Mouse (Mus musculus): ENCODE results near the gene Pced1b. TPM values are rescaled to one million over a fixed set of nuclear protein-coding genes. Genes with fewer than 3 reads are reported as not detected.

Pced1b gene
- polyA plus RNA-seq, 1 experiment from 2014 or later, result 3.2 TPM

GRCm38 (mm10) chr15:97278340-97278948, 31.5 kb downstream of the Pced1b start:
- Histone ChIP-seq H3K4me3 (no peak overlapping the region), H3K4me2 (replicated peaks) (no peak overlapping the region), H3K9ac (replicated peaks) (no peak overlapping the region), H3K9me3 (no peaks in the 10 kb centered on the region), H3K4me1 (peaks cover 13% of the 10 kb centered on the region; the same call in 1 of the 2 replicates), H3K27me3 (no peaks in the 10 kb centered on the region), H3K36me3 (no peaks in the 10 kb centered on the region), H3K27ac (replicated peaks) (no peak overlapping the region)
- WGBS, result 89% methylated on average over 9 of the region's 9 CpGs
- ATAC-seq (ENCODE audit: low FRiP score, low read depth), result no peak

- no peak overlapping the region for H3K27ac ChIP-seq (replicated peaks)
- H3K4me2 ChIP-seq (replicated peaks), result no peak overlapping the region
- H3K4me1 ChIP-seq, result peaks cover 13% of the 10 kb centered on the region; the same call in 1 of the 2 replicates
- no peak for ATAC-seq (ENCODE audit: low FRiP score, low read depth)
- H3K27me3 ChIP-seq, result no peaks in the 10 kb centered on the region
- H3K9ac ChIP-seq (replicated peaks), result no peak overlapping the region
- H3K9me3 ChIP-seq, result no peaks in the 10 kb centered on the region
- WGBS, result 80% methylated on average over 8 of the region's 8 CpGs
- H3K36me3 ChIP-seq, result no peaks in the 10 kb centered on the region
- H3K4me3 ChIP-seq, result no peak overlapping the region
These were observed 33.2 kb downstream of the Pced1b start for GRCm38 (mm10) chr15:97280131-97280530.

GRCm38 (mm10) chr15:97280776-97281175, 33.9 kb downstream of the Pced1b start:
- H3K27ac ChIP-seq (replicated peaks), result no peak overlapping the region

DNA sequence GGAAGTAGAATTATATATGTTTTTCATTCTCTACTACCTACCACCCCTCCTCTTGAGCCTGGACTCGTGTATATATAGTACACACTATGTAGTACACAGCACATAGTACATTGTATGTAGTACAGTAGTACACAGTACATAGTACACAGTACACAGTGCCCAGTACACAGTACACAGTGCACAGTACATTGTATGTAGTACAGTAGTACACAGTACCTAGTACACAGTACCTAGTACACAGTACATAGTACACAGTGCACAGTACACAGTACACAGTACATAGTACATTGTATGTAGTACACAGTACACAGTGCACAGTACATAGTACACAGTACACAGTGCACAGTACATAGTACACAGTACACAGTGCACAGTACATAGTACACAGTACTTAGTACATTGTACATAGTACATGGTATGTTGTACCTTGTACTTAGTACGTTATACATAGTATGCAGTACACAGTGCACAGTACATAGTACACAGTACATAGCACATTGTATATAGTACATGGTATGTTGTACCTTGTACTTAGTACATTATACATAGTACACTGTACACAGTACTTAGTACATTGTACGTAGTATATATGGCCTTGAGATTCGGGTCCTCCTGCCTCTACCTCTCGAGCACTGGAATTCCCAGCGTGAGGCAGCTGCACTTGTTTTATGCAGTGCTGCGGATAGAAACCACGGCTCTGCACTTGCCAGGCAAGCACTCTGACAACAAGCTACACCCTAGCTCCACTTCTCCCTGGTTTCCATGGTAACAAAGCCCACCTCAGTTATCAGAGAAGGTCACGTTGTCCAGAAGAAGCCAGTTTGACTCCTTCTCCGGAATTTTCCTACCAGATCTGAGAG, 35.0 kb downstream of the Pced1b start:
- 46% methylated on average over 10 of the region's 10 CpGs for WGBS
- H3K9ac ChIP-seq (replicated peaks), result no peak overlapping the region
- no peak overlapping the region for H3K4me3 ChIP-seq
- peak overlapping the region; percentile 21; the same call in 1 of the 2 replicates for H3K4me2 ChIP-seq (replicated peaks)
- no peaks in the 10 kb centered on the region for H3K36me3 ChIP-seq
- peaks cover 4% of the 10 kb centered on the region; the same call in 1 of the 2 replicates for H3K4me1 ChIP-seq
- no peaks in the 10 kb centered on the region for H3K9me3 ChIP-seq
- 0 out of 2 replicates have a peak, but pooled peaks have one; percentile 19 for ATAC-seq (ENCODE audit: low FRiP score, low read depth)
- no peaks in the 10 kb centered on the region for H3K27me3 ChIP-seq
- H3K27ac ChIP-seq (replicated peaks), result peak overlapping the region; percentile 52; the same call in 1 of the 2 replicates

More at GRCm38 (mm10) chr15:97280776-97281175, 33.9 kb downstream of the Pced1b start:
- H3K9ac ChIP-seq (replicated peaks), result no peak overlapping the region
- no peaks in the 10 kb centered on the region for H3K36me3 ChIP-seq
- peaks cover 13% of the 10 kb centered on the region; the same call in 1 of the 2 replicates for H3K4me1 ChIP-seq
- no peak overlapping the region for H3K4me2 ChIP-seq (replicated peaks)
- no peaks in the 10 kb centered on the region for H3K27me3 ChIP-seq
- WGBS, result 79% methylated on average over 9 of the region's 9 CpGs
- no peak overlapping the region for H3K4me3 ChIP-seq
- no peaks in the 10 kb centered on the region for H3K9me3 ChIP-seq
- ATAC-seq (ENCODE audit: low FRiP score, low read depth), result no peak

- no peak overlapping the region for H3K9ac ChIP-seq (replicated peaks)
- no peaks in the 10 kb centered on the region for H3K27me3 ChIP-seq
- WGBS, result 42% methylated on average over 6 of the region's 6 CpGs
- H3K27ac ChIP-seq (replicated peaks), result peak overlapping the region; percentile 52; the same call in 1 of the 2 replicates
- H3K9me3 ChIP-seq, result no peaks in the 10 kb centered on the region
- H3K36me3 ChIP-seq, result no peaks in the 10 kb centered on the region
- H3K4me2 ChIP-seq (replicated peaks), result peak overlapping the region; percentile 21; the same call in 1 of the 2 replicates
- no peak for ATAC-seq (ENCODE audit: low FRiP score, low read depth)
- H3K4me3 ChIP-seq, result no peak overlapping the region
- H3K4me1 ChIP-seq, result no peaks in the 10 kb centered on the region
These were observed 35.6 kb downstream of the Pced1b start for GRCm38 (mm10) chr15:97282572-97282881.

DNA sequence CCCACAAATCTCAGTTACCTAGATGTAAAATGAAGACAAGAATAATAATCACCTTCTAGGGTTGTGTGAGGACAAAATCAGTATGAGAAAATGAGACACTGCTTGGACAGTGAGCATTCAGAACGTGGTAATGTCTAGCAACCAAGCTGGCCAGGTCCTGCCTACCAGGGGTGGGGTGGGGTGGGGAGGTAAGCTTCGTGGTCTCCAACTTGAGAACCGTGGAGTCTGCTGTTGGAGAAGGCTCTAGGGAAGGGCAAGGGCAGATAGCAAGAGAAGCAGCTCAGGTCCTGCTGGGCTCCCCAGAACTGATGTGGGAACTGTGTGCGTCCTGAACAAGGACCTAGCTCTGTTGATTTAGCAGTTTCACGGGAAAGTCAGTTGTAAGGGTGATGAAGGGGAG, 37.3 kb downstream of the Pced1b start:
- H3K9ac ChIP-seq (replicated peaks), result no peak overlapping the region
- no peak overlapping the region for H3K4me3 ChIP-seq
- WGBS, result 88% methylated on average over 5 of the region's 5 CpGs
- H3K27me3 ChIP-seq, result no peaks in the 10 kb centered on the region
- no peaks in the 10 kb centered on the region for H3K4me1 ChIP-seq
- ATAC-seq (ENCODE audit: low FRiP score, low read depth), result no peak
- no peak overlapping the region for H3K4me2 ChIP-seq (replicated peaks)
- H3K9me3 ChIP-seq, result no peaks in the 10 kb centered on the region
- no peaks in the 10 kb centered on the region for H3K36me3 ChIP-seq
- no peak overlapping the region for H3K27ac ChIP-seq (replicated peaks)

- no peak for ATAC-seq (ENCODE audit: low FRiP score, low read depth)
- Histone ChIP-seq H3K27ac (replicated peaks) (no peak overlapping the region), H3K4me2 (replicated peaks) (no peak overlapping the region), H3K9ac (replicated peaks) (no peak overlapping the region), H3K4me1 (no peaks in the 10 kb centered on the region), H3K36me3 (no peaks in the 10 kb centered on the region), H3K27me3 (no peaks in the 10 kb centered on the region), H3K4me3 (no peak overlapping the region), H3K9me3 (no peaks in the 10 kb centered on the region)
- 90% methylated on average over 10 of the region's 10 CpGs for WGBS
These were observed 38.8 kb downstream of the Pced1b start for GRCm38 (mm10) chr15:97285665-97286212.

GRCm38 (mm10) chr15:97286731-97287130, 39.8 kb downstream of the Pced1b start:
- H3K36me3 ChIP-seq, result no peaks in the 10 kb centered on the region
- 78% methylated on average over 10 of the region's 10 CpGs for WGBS
- no peaks in the 10 kb centered on the region for H3K27me3 ChIP-seq
- H3K9me3 ChIP-seq, result no peaks in the 10 kb centered on the region
- no peak for ATAC-seq (ENCODE audit: low FRiP score, low read depth)
- no peak overlapping the region for H3K4me3 ChIP-seq
- no peaks in the 10 kb centered on the region for H3K4me1 ChIP-seq
- H3K9ac ChIP-seq (replicated peaks), result no peak overlapping the region
- H3K27ac ChIP-seq (replicated peaks), result no peak overlapping the region
- H3K4me2 ChIP-seq (replicated peaks), result no peak overlapping the region

GRCm38 (mm10) chr15:97287436-97288143, 40.7 kb downstream of the Pced1b start:
- Histone ChIP-seq H3K27ac (replicated peaks) (no peak overlapping the region), H3K4me3 (no peak overlapping the region), H3K9ac (replicated peaks) (no peak overlapping the region), H3K36me3 (no peaks in the 10 kb centered on the region), H3K4me1 (no peaks in the 10 kb centered on the region), H3K27me3 (no peaks in the 10 kb centered on the region), H3K9me3 (no peaks in the 10 kb centered on the region), H3K4me2 (replicated peaks) (no peak overlapping the region)
- ATAC-seq (ENCODE audit: low FRiP score, low read depth), result no peak
- 92% methylated on average over 5 of the region's 5 CpGs for WGBS

- Histone ChIP-seq H3K9me3 (no peaks in the 10 kb centered on the region), H3K4me2 (replicated peaks) (no peak overlapping the region), H3K9ac (replicated peaks) (no peak overlapping the region), H3K4me3 (no peak overlapping the region), H3K36me3 (no peaks in the 10 kb centered on the region), H3K4me1 (no peaks in the 10 kb centered on the region), H3K27me3 (no peaks in the 10 kb centered on the region), H3K27ac (replicated peaks) (no peak overlapping the region)
- 80% methylated on average over 13 of the region's 13 CpGs for WGBS
- no peak for ATAC-seq (ENCODE audit: low FRiP score, low read depth)
These were observed 41.8 kb downstream of the Pced1b start for GRCm38 (mm10) chr15:97288690-97289089.

GRCm38 (mm10) chr15:97289176-97289575, 42.3 kb downstream of the Pced1b start:
- WGBS, result 94% methylated on average over 4 of the region's 4 CpGs
- no peak for ATAC-seq (ENCODE audit: low FRiP score, low read depth)

GRCm38 (mm10) chr15:97290351-97290750, 43.4 kb downstream of the Pced1b start:
- H3K4me2 ChIP-seq (replicated peaks), result no peak overlapping the region
- H3K4me1 ChIP-seq, result no peaks in the 10 kb centered on the region
- no peaks in the 10 kb centered on the region for H3K27me3 ChIP-seq
- H3K9me3 ChIP-seq, result no peaks in the 10 kb centered on the region
- H3K9ac ChIP-seq (replicated peaks), result no peak overlapping the region
- H3K4me3 ChIP-seq, result no peak overlapping the region
- no peak overlapping the region for H3K27ac ChIP-seq (replicated peaks)
- no peak for ATAC-seq (ENCODE audit: low FRiP score, low read depth)
- 95% methylated on average over 6 of the region's 6 CpGs for WGBS
- H3K36me3 ChIP-seq, result no peaks in the 10 kb centered on the region

More at GRCm38 (mm10) chr15:97289176-97289575, 42.3 kb downstream of the Pced1b start:
- Histone ChIP-seq H3K36me3 (no peaks in the 10 kb centered on the region), H3K4me1 (no peaks in the 10 kb centered on the region), H3K27me3 (no peaks in the 10 kb centered on the region), H3K27ac (replicated peaks) (no peak overlapping the region), H3K4me3 (no peak overlapping the region), H3K9me3 (no peaks in the 10 kb centered on the region), H3K4me2 (replicated peaks) (no peak overlapping the region), H3K9ac (replicated peaks) (no peak overlapping the region)

Data from midbrain, embryonic 12.5 days (tissue).